Mouse (Mus musculus): ENCODE results near the gene Eif4g1. TPM values are rescaled to one million over a fixed set of nuclear protein-coding genes. Genes with fewer than 3 reads are reported as not detected.

Gene Eif4g1
- polyA plus RNA-seq, 1 experiment from 2014 or later = 177 TPM

GRCm38 (mm10) chr16:20637410-20637809 lies 30.7 kb upstream of the Eif4g1 start:
- ATAC-seq (ENCODE audit: insufficient number of reproducible peaks, low FRiP score, low TSS enrichment, low read depth) = no peak
- 0 out of 2 replicates have a peak, but pooled peaks cover 4% of the 10 kb centered on the region for H3K36me3 ChIP-seq
- no peak overlapping the region for H3K9ac ChIP-seq
- H3K27me3 ChIP-seq = no peaks in the 10 kb centered on the region
- no peak overlapping the region for H3K4me3 ChIP-seq (replicated peaks)
- H3K4me1 ChIP-seq = peaks cover 2% of the 10 kb centered on the region; the same call in 1 of the 2 replicates
- H3K27ac ChIP-seq (replicated peaks) = no peak overlapping the region
- H3K4me2 ChIP-seq (replicated peaks) = no peak overlapping the region
- WGBS = 79% methylated on average over 8 of the region's 8 CpGs
- H3K9me3 ChIP-seq (replicated peaks) = no peaks in the 10 kb centered on the region

GRCm38 (mm10) chr16:20638367-20638766 lies 29.7 kb upstream of the Eif4g1 start:
- no peaks in the 10 kb centered on the region for H3K9me3 ChIP-seq (replicated peaks)
- H3K4me2 ChIP-seq (replicated peaks) = no peak overlapping the region
- H3K4me3 ChIP-seq (replicated peaks) = no peak overlapping the region
- no peak overlapping the region for H3K9ac ChIP-seq
- H3K36me3 ChIP-seq = no peaks in the 10 kb centered on the region
- no peak for ATAC-seq (ENCODE audit: insufficient number of reproducible peaks, low FRiP score, low TSS enrichment, low read depth)
- 79% methylated on average over 8 of the region's 8 CpGs for WGBS
- H3K4me1 ChIP-seq = peaks cover 2% of the 10 kb centered on the region; the same call in 1 of the 2 replicates
- no peak overlapping the region for H3K27ac ChIP-seq (replicated peaks)
- H3K27me3 ChIP-seq = no peaks in the 10 kb centered on the region

- peaks cover 2% of the 10 kb centered on the region; the same call in 1 of the 2 replicates for H3K4me1 ChIP-seq
- H3K9ac ChIP-seq = no peak overlapping the region
- no peak overlapping the region for H3K27ac ChIP-seq (replicated peaks)
- no peak for ATAC-seq (ENCODE audit: insufficient number of reproducible peaks, low FRiP score, low TSS enrichment, low read depth)
- H3K4me3 ChIP-seq (replicated peaks) = no peak overlapping the region
- 2% methylated on average over 8 of the region's 8 CpGs for WGBS
- no peaks in the 10 kb centered on the region for H3K9me3 ChIP-seq (replicated peaks)
- H3K36me3 ChIP-seq = no peaks in the 10 kb centered on the region
- H3K4me2 ChIP-seq (replicated peaks) = no peak overlapping the region
- no peaks in the 10 kb centered on the region for H3K27me3 ChIP-seq
These were observed 26.0 kb upstream of the Eif4g1 start for GRCm38 (mm10) chr16:20642161-20642560.

- 89% methylated on average over 7 of the region's 7 CpGs for WGBS
- Histone ChIP-seq H3K36me3 (no peaks in the 10 kb centered on the region), H3K27me3 (no peaks in the 10 kb centered on the region), H3K27ac (replicated peaks) (no peak overlapping the region), H3K4me1 (peaks cover 2% of the 10 kb centered on the region; the same call in 1 of the 2 replicates), H3K4me2 (replicated peaks) (no peak overlapping the region), H3K9ac (no peak overlapping the region), H3K4me3 (replicated peaks) (no peak overlapping the region), H3K9me3 (replicated peaks) (no peaks in the 10 kb centered on the region)
- peak; percentile 57; the same call in 1 of the 2 replicates for ATAC-seq (ENCODE audit: insufficient number of reproducible peaks, low FRiP score, low TSS enrichment, low read depth)
These were observed 24.2 kb upstream of the Eif4g1 start for GRCm38 (mm10) chr16:20643911-20644310.

- H3K9ac ChIP-seq = peak within 1 kb of the TSS; percentile 72
- ATAC-seq (ENCODE audit: insufficient number of reproducible peaks, low FRiP score, low TSS enrichment, low read depth) = peak; percentile 90
- WGBS = 2% methylated on average over 46 of the region's 46 CpGs
These were observed 16.8 kb upstream of the Eif4g1 start, which contains the start of gene Psmd2 for GRCm38 (mm10) chr16:20651076-20651946. Gene Psmd2, plus strand, starts transcription at chr16:20651652.

GRCm38 (mm10) chr16:20651947-20652310 lies 16.2 kb upstream of the Eif4g1 start:
- Histone ChIP-seq H3K9me3 (replicated peaks) (no peaks in the 10 kb centered on the region), H3K4me2 (replicated peaks) (peak overlapping the region; percentile 63), H3K9ac (peak overlapping the region; percentile 72), H3K4me3 (replicated peaks) (peak overlapping the region; percentile 75), H3K27ac (replicated peaks) (no peak overlapping the region), H3K27me3 (no peaks in the 10 kb centered on the region), H3K4me1 (peaks cover 14% of the 10 kb centered on the region), H3K36me3 (peaks cover 26% of the 10 kb centered on the region)
- whole genome bisulfite sequencing = 7% methylated on average over 12 of the region's 12 CpGs
- ATAC-seq (ENCODE audit: insufficient number of reproducible peaks, low FRiP score, low TSS enrichment, low read depth) = peak; percentile 21; the same call in 1 of the 2 replicates

More at GRCm38 (mm10) chr16:20651076-20651946, 16.8 kb upstream of the Eif4g1 start, which contains the start of gene Psmd2:
- H3K4me2 ChIP-seq (replicated peaks) = peak within 1 kb of the TSS; percentile 63
- peak within 1 kb of the TSS; percentile 76 for H3K27ac ChIP-seq (replicated peaks)
- no peaks in the 10 kb centered on the region for H3K27me3 ChIP-seq
- H3K36me3 ChIP-seq = peaks cover 20% of the 10 kb centered on the region
- peak within 1 kb of the TSS; percentile 75 for H3K4me3 ChIP-seq (replicated peaks)
- peaks cover 14% of the 10 kb centered on the region for H3K4me1 ChIP-seq
- H3K9me3 ChIP-seq (replicated peaks) = no peaks in the 10 kb centered on the region

GRCm38 (mm10) chr16:20653315-20653714 lies 14.8 kb upstream of the Eif4g1 start:
- Histone ChIP-seq H3K9me3 (replicated peaks) (no peaks in the 10 kb centered on the region), H3K36me3 (peaks cover 40% of the 10 kb centered on the region), H3K4me1 (peaks cover 14% of the 10 kb centered on the region), H3K9ac (no peak overlapping the region), H3K27me3 (no peaks in the 10 kb centered on the region), H3K4me2 (replicated peaks) (no peak overlapping the region), H3K4me3 (replicated peaks) (no peak overlapping the region), H3K27ac (replicated peaks) (no peak overlapping the region)
- 57% methylated on average over 2 of the region's 2 CpGs for WGBS
- ATAC-seq (ENCODE audit: insufficient number of reproducible peaks, low FRiP score, low TSS enrichment, low read depth) = no peak

- 96% methylated on average over 4 of the region's 4 CpGs for WGBS
- peaks cover 82% of the 10 kb centered on the region for H3K36me3 ChIP-seq
These were observed 10.5 kb upstream of the Eif4g1 start for GRCm38 (mm10) chr16:20657661-20658060.

GRCm38 (mm10) chr16:20670291-20670690 lies 2.2 kb downstream of the Eif4g1 start:
- ATAC-seq (ENCODE audit: insufficient number of reproducible peaks, low FRiP score, low TSS enrichment, low read depth) = no peak
- H3K4me3 ChIP-seq (replicated peaks) = no peak overlapping the region
- no peak overlapping the region for H3K9ac ChIP-seq
- H3K4me2 ChIP-seq (replicated peaks) = no peak overlapping the region
- no peaks in the 10 kb centered on the region for H3K27me3 ChIP-seq
- peaks cover 21% of the 10 kb centered on the region for H3K4me1 ChIP-seq
- 84% methylated on average over 3 of the region's 3 CpGs for WGBS
- no peak overlapping the region for H3K27ac ChIP-seq (replicated peaks)
- H3K9me3 ChIP-seq (replicated peaks) = no peaks in the 10 kb centered on the region
- H3K36me3 ChIP-seq = peaks cover 10% of the 10 kb centered on the region

More at GRCm38 (mm10) chr16:20657661-20658060, 10.5 kb upstream of the Eif4g1 start:
- H3K27ac ChIP-seq (replicated peaks) = no peak overlapping the region
- ATAC-seq (ENCODE audit: insufficient number of reproducible peaks, low FRiP score, low TSS enrichment, low read depth) = no peak
- no peaks in the 10 kb centered on the region for H3K27me3 ChIP-seq
- no peaks in the 10 kb centered on the region for H3K9me3 ChIP-seq (replicated peaks)
- no peak overlapping the region for H3K4me2 ChIP-seq (replicated peaks)
- peaks cover 7% of the 10 kb centered on the region for H3K4me1 ChIP-seq
- H3K9ac ChIP-seq = no peak overlapping the region
- no peak overlapping the region for H3K4me3 ChIP-seq (replicated peaks)

- Histone ChIP-seq H3K27ac (replicated peaks) (0 out of 2 replicates have a peak overlapping the region, but pooled peaks have one; percentile 52), H3K9me3 (replicated peaks) (no peaks in the 10 kb centered on the region), H3K4me2 (replicated peaks) (peak overlapping the region; percentile 95), H3K27me3 (no peaks in the 10 kb centered on the region), H3K4me3 (replicated peaks) (peak overlapping the region; percentile 69), H3K4me1 (peaks cover 22% of the 10 kb centered on the region), H3K9ac (no peak overlapping the region), H3K36me3 (peaks cover 21% of the 10 kb centered on the region)
- 22% methylated on average over 6 of the region's 6 CpGs for WGBS
- no peak for ATAC-seq (ENCODE audit: insufficient number of reproducible peaks, low FRiP score, low TSS enrichment, low read depth)
These were observed 3.8 kb downstream of the Eif4g1 start for GRCm38 (mm10) chr16:20671886-20672285.

GRCm38 (mm10) chr16:20672500-20672902 lies 4.4 kb downstream of the Eif4g1 start:
- Histone ChIP-seq H3K27me3 (no peaks in the 10 kb centered on the region), H3K36me3 (peaks cover 26% of the 10 kb centered on the region), H3K27ac (replicated peaks) (peak overlapping the region; percentile 91), H3K4me2 (replicated peaks) (peak overlapping the region; percentile 95), H3K9me3 (replicated peaks) (no peaks in the 10 kb centered on the region), H3K9ac (peak overlapping the region; percentile 75), H3K4me3 (replicated peaks) (peak overlapping the region; percentile 69), H3K4me1 (peaks cover 26% of the 10 kb centered on the region)
- ATAC-seq (ENCODE audit: insufficient number of reproducible peaks, low FRiP score, low TSS enrichment, low read depth) = peak; percentile 96
- under 1% methylated on average over 38 of the region's 38 CpGs for WGBS

Data from embryonic facial prominence, embryonic 15.5 days (tissue).